Mouse (Mus musculus): ENCODE results near the gene Gm11213.

GRCm38 (mm10) chr4:63605968-63606367 is 907 bp upstream of the Gm11213 start:
- TF ChIP-seq CTCF (IDR thresholded peaks at IDR 0.05; ENCODE audit: control insufficient read depth, insufficient read depth, low read length) (no peak), POLR2A (IDR thresholded peaks at IDR 0.05; ENCODE audit: borderline replicate concordance, control insufficient read depth, low read depth, low read length) (no peak)

All from bone marrow, adult 2 months (tissue).